Mouse (Mus musculus): ENCODE measurements around the gene Ephb2.

Gene Ephb2

GRCm38 (mm10) chr4:136801944-136802343 lies 33.8 kb downstream of the Ephb2 start:
- DNase-seq (ENCODE audit: low read depth, low spot score), result no peak

- no peak for DNase-seq (ENCODE audit: low read depth, low spot score)
These were observed 34.3 kb downstream of the Ephb2 start for GRCm38 (mm10) chr4:136801463-136801862.

- no peak for DNase-seq (ENCODE audit: low read depth, low spot score)
These were observed 35.4 kb downstream of the Ephb2 start for GRCm38 (mm10) chr4:136800366-136800765.

GRCm38 (mm10) chr4:136797677-136798569 lies 37.9 kb downstream of the Ephb2 start:
- DNase-seq (ENCODE audit: low read depth, low spot score), result no peak

GRCm38 (mm10) chr4:136793320-136793719 lies 42.5 kb downstream of the Ephb2 start:
- no peak for DNase-seq (ENCODE audit: low read depth, low spot score)

GRCm38 (mm10) chr4:136789821-136790220 lies 46.0 kb downstream of the Ephb2 start:
- no peak for DNase-seq (ENCODE audit: low read depth, low spot score)

GRCm38 (mm10) chr4:136787357-136787756 lies 48.4 kb downstream of the Ephb2 start:
- DNase-seq (ENCODE audit: low read depth, low spot score), result no peak

DNA sequence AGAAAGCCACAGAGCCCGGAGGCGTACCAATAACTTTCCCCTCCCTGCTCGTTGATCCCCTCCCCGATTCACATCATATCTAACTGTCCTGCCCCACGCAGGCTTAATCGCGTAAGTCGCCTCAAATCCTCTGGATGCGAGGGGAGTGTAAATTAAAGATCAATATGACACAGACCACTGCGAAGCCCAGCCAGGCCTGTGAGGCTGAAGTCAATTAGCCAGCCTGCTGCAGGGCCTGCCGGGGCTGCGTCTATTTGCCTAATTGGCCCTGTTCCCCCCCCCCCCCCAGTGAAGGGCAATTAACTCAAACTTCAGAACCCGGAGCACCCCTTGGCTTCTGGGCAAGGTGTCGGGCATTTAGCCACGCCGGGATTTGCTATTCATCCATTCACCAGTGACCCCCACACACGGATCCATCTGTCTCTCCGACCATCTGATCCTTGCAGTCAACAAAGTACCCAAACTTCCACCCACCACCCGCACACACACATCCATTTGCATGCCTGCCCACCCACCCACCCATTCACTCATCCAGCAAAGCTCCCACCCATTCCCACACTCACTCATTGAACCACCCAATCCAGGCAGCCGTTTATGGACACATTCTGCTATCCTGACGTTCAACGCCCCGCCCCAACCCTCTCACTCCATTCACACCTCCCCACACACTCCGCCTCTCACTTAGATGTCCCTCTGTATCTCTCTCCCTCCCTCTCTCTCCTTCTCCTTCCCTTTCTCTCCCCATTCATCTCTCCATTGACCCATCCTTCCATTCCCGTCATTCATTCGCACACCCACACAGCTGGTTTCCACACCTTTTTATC lies 49.1 kb downstream of the Ephb2 start:
- no peak for DNase-seq (ENCODE audit: low read depth, low spot score)

DNA sequence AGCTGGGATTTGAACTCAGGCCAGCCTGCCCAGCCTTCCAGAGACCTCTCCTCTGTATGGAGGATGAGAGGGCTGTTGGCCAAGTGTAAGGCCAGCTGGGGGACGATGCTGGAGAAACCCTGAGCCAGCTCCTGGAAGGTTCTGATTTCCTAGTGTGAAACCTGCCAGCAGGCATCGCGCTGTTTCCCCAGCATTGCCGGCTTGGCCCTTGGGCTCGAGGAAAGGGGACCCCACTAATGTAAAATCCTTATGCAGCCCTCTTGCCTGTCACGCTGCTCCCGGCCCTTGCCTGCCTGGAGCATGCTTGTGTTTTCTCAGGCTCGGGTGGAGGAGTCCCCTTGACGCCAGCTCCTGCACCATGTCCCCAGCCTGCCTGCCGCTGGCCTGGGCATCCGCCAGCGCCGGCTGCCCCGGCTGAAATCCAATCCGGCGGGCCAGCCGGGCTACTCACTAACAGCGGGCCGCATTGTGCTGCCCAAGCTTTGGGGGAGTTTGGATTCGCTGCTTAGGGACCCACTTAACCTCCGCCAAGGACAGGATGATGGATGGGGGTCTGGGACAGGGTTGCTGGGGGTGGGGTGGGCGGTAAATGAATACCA lies 52.1 kb downstream of the Ephb2 start:
- no peak for DNase-seq (ENCODE audit: low read depth, low spot score)

DNA sequence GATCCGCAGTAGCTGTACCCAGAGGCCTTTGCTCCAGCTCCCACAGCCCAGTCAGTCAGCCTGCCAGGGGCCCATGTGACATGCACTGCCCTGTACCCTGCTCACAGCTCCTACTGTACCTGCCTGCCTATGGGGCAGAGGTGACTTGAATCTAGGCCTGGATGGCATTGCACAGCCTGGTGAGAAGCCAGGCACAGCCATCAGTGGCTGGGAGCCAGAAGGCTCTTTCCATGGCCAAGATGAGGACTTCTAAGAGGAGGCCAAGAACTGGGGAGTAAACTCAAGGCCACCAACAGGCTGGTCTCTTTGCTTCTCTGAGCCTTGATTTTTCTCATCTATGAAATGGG lies 53.2 kb downstream of the Ephb2 start:
- DNase-seq (ENCODE audit: low read depth, low spot score), result no peak

DNA sequence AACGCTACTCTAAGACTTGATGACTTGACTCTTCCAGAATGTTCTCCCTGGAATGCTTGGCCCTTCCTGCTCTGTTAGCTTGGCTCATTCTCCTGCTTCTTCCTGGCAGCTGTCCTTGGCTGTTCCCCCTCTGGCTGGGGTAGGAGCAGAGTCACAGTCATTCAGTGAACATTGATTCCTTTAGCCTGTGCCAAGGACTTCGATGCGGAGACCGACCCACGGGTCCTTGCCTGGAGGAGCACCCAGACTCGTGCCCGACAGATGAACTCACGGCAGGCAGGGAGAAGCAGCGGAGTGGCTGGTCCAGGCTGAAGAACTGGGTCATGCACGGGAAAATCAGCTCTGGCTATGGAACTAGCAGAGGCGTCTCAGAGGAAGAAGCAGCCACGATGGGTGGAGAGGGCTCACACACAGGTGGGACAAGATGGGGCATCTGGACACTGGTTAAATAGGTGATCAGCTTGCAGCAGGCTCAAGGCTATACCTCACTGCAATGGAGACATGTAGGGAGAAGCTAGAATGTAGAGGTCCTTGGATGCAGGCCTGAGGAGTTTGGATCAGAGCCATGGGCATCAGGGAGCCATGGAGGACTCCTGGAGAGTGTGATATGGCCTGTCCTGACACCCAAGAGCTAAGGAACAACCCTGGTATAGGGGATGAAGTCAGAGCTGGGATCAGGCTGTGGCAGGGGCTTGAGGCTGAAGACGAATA lies 53.8 kb downstream of the Ephb2 start:
- peak; percentile 33 for DNase-seq (ENCODE audit: low read depth, low spot score)

GRCm38 (mm10) chr4:136780201-136780895 lies 55.4 kb downstream of the Ephb2 start:
- DNase-seq (ENCODE audit: low read depth, low spot score), result no peak

GRCm38 (mm10) chr4:136779156-136779555 lies 56.6 kb downstream of the Ephb2 start:
- DNase-seq (ENCODE audit: low read depth, low spot score), result no peak

GRCm38 (mm10) chr4:136776471-136776892 lies 59.3 kb downstream of the Ephb2 start:
- DNase-seq (ENCODE audit: low read depth, low spot score), result peak; percentile 8

DNA sequence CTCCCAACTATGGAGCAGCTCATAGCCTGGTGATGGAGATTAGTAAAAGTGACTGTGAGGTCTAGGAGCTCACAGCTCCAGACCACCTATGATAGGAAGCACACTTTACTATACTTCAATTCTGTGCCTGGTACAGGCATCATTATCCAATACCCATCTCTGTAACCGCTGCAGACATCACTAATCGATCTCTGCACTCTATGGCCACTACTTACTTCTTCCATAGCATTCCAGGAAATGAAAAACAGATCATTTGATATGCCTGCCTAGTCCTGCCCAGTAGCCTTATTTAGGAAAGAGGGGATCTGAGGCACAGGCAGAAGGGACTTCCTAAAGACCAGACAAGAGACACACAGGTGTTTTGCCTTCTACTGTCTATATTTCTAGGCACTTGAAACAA lies 59.9 kb downstream of the Ephb2 start:
- DNase-seq (ENCODE audit: low read depth, low spot score), result no peak

DNA sequence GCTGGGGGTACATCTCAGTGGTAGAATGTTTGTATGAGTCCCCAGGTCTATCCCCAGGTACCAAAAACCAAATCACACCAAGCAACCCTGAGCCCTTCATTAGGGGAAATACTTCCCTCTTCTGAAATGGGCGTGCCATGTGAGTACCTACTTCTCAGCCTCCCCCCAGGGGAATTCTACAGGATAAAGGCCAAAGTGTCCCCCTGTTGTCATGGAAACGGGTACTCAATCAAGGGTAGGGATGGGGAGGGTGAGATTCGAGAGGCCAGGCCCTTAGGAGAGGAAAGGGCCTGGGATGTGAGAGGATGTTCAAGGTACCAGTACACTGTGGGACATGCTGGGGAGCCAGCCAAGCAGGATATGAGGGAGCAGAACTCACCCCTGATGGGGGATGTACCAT lies 61.6 kb downstream of the Ephb2 start:
- DNase-seq (ENCODE audit: low read depth, low spot score), result no peak

DNA sequence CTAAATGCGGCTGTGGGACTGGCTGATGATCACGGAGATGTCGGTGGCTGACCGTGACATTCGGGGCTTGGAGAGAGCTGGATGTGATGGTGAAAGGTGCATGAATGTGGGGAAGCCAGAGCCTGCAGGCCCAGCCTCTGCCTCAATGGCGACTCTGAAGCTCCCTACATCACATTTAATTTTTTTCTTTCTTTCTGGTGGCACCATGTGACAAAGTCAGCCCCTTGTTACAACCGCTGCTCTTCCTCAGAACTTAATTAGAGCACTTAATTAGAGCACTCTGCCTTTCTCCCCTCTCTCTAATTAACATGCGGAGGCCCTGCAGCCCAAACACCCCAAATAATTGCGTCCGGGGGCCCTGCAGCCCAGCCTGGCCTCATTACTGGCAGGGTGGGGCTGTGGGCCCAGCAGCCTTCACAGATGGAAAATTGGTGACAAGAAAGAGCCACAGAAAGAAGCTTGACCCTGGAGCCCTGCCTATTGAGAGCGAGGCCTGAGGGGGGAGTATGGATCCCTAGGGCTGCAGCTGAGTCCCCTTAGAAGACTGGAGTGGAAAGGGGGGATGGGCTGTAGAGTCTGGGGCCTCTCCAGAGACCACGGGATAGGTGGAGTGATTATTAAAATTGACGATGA lies 62.7 kb downstream of the Ephb2 start:
- no peak for DNase-seq (ENCODE audit: low read depth, low spot score)

GRCm38 (mm10) chr4:136772318-136772717 lies 63.5 kb downstream of the Ephb2 start:
- DNase-seq (ENCODE audit: low read depth, low spot score), result no peak

DNA sequence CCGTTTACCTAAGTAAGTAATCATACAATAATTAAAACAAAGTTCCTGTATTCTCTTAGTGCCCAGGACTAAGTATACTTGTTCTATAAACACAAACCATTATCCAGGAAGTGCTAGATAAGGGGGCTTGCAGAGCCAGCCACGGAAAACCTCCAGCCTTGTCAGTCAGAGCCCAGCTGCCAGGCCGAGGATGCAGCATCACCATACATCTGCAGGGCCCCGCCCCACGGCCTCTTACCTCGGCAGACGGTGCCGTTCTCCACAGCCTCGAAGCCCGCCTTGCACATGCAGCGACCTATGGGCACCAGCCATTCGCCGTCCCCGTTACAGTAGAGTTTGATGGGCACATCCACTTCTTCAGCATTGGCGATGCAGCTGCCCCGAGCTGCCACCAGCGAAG lies 65.1 kb downstream of the Ephb2 start:
- no peak for DNase-seq (ENCODE audit: low read depth, low spot score)

DNA sequence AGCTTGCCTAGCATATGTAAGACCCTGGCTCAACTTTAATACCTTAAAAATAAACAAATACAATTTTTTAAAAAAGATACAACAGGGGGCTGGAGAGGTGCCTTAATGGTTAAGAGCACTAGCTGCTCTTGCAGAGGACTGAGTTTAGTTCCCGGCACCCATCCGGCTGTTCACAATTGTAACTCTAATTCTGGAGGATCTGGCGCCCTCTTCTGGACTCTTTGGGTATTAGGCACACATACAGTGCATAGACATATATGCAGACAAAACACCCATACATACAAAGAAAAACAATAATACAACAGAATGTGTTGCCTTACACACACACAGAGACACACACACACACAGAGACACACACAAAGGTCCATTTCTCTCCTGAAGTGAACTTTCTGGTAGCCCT lies 67.3 kb downstream of the Ephb2 start:
- no peak for DNase-seq (ENCODE audit: low read depth, low spot score)

GRCm38 (mm10) chr4:136765080-136765479 lies 70.7 kb downstream of the Ephb2 start:
- DNase-seq (ENCODE audit: low read depth, low spot score), result no peak
